Mouse (Mus musculus): Measurements from ENCODE around the gene Chrna4. TPM values are rescaled to one million over a fixed set of nuclear protein-coding genes. Genes with fewer than 3 reads are reported as not detected.

The Chrna4 gene
- total RNA-seq (2021) = 10 to 100 TPM in 1 of 2 experiments, 1 to 10 TPM in 1; 4.3 to 26.9 TPM
- long read RNA-seq, experiment 1, full-length matches to known transcripts = 5 of 5 reads
- long read RNA-seq, experiment 1, partial matches to known transcripts = 0 of 5 reads
- long read RNA-seq, experiment 1, other reads (novel, unspliced or antisense) = 0 of 5 reads
- long read RNA-seq, experiment 2, full-length matches to known transcripts = 2 of 10 reads
- long read RNA-seq, experiment 2, partial matches to known transcripts = 1 of 10 reads
- long read RNA-seq, experiment 2, other reads (novel, unspliced or antisense) = 7 of 10 reads

GRCm38 (mm10) chr2:181043437-181043836 is at the start of gene Chrna4:
Gene Chrna4, minus strand, starts transcription at chr2:181043546.
- peak in 1 of 2 experiments; percentile 49 for DNase-seq (ENCODE audit: low spot score in 2 of 2)

DNA sequence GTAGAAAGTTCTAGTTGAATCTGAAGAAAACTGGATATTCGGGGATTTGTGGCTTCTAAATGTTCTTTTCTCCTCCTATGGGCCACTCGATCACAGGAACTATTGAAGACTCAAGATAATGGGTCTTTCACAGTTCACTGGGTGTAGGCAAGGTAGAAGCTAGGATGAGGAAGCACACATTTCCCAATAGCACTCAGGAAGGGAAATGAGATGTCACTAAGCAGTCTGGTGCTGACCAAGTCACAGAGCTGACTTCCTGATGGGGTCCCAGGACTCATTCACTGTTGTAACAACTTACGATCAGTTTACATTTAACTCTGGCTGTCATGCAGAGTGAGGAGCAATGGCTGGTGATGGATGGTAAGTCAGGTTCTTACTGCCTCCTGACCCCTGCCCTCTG is 46.8 kb upstream of the Chrna4 start:
- no peak for DNase-seq (ENCODE audit: low spot score in 2 of 2)

GRCm38 (mm10) chr2:181084997-181085396 is 41.7 kb upstream of the Chrna4 start:
- no peak for DNase-seq (ENCODE audit: low spot score in 2 of 2)

DNA sequence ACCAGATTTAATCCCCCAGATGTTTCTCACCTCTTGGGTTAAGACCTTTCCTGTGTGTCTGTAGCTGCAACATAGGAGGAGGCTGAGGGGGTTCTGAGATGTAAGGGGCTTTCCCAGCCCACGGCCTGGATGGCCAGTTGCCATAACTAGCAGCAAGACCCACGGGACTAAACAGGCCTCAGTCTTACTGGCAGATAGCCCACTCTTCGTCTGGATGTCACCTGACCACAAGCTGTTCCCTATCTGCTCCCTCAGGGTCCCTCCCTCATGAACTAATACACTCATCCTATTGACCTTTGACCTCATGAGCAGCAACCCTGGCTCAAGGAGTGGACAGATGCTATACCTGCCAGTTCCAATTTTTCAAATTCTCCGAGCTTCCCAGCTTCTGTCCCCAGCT is 40.6 kb upstream of the Chrna4 start:
- no peak for DNase-seq (ENCODE audit: low spot score in 2 of 2)

DNA sequence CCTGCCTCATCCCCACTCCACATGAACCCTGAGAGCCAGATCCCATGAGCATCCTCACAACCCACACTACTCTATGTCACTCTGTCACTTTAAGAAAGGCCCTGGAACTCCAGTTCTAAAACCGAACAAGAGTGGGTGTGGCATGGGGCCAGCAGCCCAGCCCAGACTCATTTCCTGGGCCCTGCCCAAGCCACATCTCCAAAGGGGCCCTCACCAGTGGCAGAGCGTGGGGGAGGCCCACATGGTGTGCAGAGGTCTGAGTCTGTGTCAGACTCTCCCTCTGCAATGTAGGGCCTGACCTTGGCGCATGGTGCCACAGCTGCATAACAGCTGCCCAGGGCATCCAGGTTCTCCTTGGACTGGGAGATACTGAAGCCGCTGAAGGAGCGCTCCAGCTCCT is 37.5 kb upstream of the Chrna4 start:
- DNase-seq (ENCODE audit: low spot score in 2 of 2) = no peak

DNA sequence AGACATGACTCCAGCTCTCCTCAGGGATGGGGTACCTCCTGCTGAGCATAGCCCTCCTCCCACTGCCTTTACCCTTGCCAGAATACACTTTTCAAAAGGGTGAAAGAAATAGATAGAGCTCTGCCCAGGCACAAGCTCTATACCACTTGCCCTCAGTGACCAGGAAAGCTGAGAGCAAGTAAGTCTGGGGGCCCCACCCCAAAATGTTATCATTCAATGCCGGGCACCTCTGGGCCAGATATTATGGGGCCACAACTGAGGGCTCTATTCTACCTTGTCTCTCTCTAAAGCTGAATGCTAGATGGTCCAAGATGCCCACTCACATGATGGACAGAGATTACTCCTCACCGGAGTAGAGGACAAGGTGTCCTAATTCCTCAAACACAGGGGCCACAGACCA is 36.2 kb upstream of the Chrna4 start:
- no peak for DNase-seq (ENCODE audit: low spot score in 2 of 2)

- no peak for DNase-seq (ENCODE audit: low spot score in 2 of 2)
Observed at GRCm38 (mm10) chr2:181078908-181079307, 35.6 kb upstream of the Chrna4 start.

- no peak for DNase-seq (ENCODE audit: low spot score in 2 of 2)
Observed at GRCm38 (mm10) chr2:181075501-181075900, 32.2 kb upstream of the Chrna4 start.

GRCm38 (mm10) chr2:181072403-181072714 is 29.0 kb upstream of the Chrna4 start:
- no peak for DNase-seq (ENCODE audit: low spot score in 2 of 2)

- peak; percentile 81 to 84 for DNase-seq (ENCODE audit: low spot score in 2 of 2)
Observed at GRCm38 (mm10) chr2:181071706-181072402, 28.5 kb upstream of the Chrna4 start.

DNA sequence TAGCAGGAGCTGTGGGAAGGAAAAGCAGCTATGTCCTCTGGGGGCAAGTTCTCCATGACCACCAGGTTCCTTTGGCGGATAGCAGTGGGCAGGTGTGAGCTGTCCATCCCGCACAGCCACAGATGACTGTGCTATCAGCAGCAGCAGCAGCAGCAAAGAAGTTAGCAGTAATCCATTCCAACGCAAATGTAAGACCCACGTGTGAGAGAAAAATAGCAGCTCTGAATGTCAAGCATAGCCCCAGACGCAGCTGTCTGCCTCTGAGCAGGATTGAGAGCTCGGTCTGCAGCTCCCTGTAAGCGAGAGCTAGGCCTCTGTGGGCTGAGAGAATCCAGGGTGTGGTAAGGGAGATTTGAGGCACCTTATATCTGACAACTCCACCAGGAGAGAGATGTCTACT is 26.8 kb upstream of the Chrna4 start:
- no peak for DNase-seq (ENCODE audit: low spot score in 2 of 2)

DNA sequence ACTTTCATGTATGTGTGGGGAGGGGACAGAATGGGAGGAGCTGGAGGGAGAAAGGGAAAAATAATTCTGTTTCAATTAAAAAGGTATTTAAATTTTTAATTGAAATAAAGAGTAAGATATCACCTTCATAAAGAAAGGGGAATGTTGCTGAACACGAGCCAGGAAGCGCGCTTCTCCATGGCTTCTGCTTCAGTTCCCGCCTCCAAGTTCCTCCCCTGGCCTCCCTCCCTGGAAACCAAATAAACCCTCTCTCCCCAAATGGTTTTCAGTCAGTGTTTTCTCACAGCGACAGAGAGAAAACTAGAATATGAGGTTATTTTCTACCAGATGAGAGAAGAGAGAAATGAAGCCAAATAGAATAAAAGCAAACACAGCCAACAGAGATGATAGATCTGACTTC is 25.2 kb upstream of the Chrna4 start:
- no peak for DNase-seq (ENCODE audit: low spot score in 2 of 2)

DNA sequence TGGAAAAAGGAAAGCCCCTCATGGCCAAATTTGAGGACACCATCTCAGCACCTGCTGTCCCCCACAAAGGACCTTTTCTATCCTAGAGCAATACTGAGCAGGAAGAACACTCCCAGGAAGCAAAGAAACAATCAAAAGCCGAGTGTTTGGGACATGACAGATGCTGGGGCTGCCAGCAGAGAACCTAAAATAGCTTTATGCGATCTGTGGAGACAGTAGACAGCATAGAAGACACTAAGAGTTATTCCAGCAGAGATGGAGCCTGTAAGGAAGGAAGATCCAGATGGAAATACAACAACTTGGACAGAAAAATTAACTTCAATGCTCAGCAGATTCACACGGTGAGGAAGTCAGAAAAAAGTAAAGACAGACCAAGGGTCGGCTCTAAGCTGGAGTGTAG is 22.5 kb upstream of the Chrna4 start:
- DNase-seq (ENCODE audit: low spot score in 2 of 2) = no peak

DNA sequence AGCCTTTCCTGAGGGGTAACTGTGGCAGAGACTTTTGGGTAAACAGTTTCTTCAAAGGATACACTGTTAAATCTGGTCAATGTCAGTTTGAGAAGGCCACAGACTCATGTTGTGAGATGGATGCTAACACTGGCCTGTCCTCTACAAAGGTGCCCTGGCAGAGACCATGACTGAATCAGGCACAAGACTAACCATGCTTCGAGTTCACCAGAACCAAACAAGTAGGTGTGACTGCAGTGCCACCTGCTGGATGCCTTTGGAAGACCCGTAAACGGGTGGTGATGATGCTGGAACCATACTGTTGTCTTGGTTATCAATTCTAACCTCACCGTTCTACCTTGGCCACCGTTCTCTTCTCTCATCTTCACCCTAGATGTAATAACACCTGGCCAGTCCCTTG is 16.8 kb upstream of the Chrna4 start:
- DNase-seq (ENCODE audit: low spot score in 2 of 2) = peak; percentile 82

GRCm38 (mm10) chr2:181058193-181058592 is 14.8 kb upstream of the Chrna4 start:
- no peak for DNase-seq (ENCODE audit: low spot score in 2 of 2)

- DNase-seq (ENCODE audit: low spot score in 2 of 2) = no peak
Observed at GRCm38 (mm10) chr2:181057341-181057740, 14.0 kb upstream of the Chrna4 start.

DNA sequence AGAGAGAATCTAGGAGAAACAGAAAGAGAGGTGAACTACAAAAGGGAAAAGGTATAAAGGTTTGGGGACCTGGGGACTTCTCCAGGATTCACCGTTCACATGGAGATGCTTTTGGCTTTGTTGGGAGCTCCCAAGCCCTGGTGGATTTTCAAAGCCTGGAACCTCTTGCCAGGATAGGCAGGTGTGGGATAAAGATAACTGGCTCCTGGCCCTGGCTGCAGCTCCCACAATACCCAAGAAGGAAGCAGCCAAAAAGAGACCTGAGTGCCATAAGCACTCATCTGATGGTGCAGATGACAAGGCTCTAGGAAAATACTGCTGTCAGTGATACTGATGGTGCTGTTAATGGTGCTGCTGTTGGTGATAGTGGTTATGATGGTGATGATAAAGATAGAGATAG is 8.8 kb upstream of the Chrna4 start:
- DNase-seq (ENCODE audit: low spot score in 2 of 2) = no peak

- DNase-seq (ENCODE audit: low spot score in 2 of 2) = no peak
Observed at GRCm38 (mm10) chr2:181048986-181049385, 5.6 kb upstream of the Chrna4 start.

GRCm38 (mm10) chr2:181048252-181048945 is 5.1 kb upstream of the Chrna4 start:
- DNase-seq (ENCODE audit: low spot score in 2 of 2) = no peak

GRCm38 (mm10) chr2:181044001-181044400 is 655 bp upstream of the Chrna4 start:
- no peak for DNase-seq (ENCODE audit: low spot score in 2 of 2)

GRCm38 (mm10) chr2:181042376-181042775 is 970 bp downstream of the Chrna4 start:
- no peak for DNase-seq (ENCODE audit: low spot score in 2 of 2)

DNA sequence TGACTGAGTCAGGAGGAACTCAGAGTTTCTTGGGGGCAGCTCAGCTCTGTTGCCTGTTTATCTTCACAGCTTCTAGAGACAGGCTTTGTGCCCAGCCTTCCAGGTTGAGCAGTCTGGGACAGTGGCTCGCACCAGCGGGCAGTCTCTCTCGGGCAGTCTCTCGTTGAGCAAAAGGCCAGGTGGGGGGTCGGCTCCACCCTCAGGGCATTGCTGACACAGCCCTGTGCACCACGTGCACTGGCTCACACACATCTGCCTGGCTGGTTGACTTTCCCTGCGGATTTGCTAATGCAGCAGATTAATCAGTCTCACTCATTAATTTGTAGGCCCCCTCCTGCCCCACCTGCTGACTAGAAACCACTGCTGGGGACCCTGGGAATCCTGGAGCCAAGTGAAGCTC is 1.4 kb downstream of the Chrna4 start:
- no peak for DNase-seq (ENCODE audit: low spot score in 2 of 2)

GRCm38 (mm10) chr2:181039356-181039680 is 4.0 kb downstream of the Chrna4 start:
- no peak for DNase-seq (ENCODE audit: low spot score in 2 of 2)
